Mouse (Mus musculus) cortical plate, adult 2 months (tissue): Measurements from ENCODE around the gene Arhgap4. TPM values are rescaled to one million over a fixed set of nuclear protein-coding genes. Genes with fewer than 3 reads are reported as not detected.

Experiments used
- H3K27ac ChIP-seq: fragments of 200-500 bp; 2 replicates; pipeline ENCODE4 v1.5.1; 2012; ENCODE audit warnings: low read length, control low read depth, inconsistent platforms; ENCODE audit not compliant: insufficient read depth
- H3K4me1 ChIP-seq: fragments of 200-500 bp; 2 replicates; pipeline ENCODE4 v1.6.1; 2011; ENCODE audit warnings: low read length; ENCODE audit not compliant: control insufficient read depth, insufficient read depth
- H3K4me3 ChIP-seq: fragments of 200-500 bp; 2 replicates; pipeline ENCODE4 v1.5.1; 2011; ENCODE audit warnings: mild to moderate bottlenecking, low read length, control low read depth; ENCODE audit not compliant: insufficient read depth
- CTCF ChIP-seq: fragments of 200-500 bp; IDR thresholded peaks from 2 replicates; pipeline ENCODE4 v1.5.1; 2011; ENCODE audit warnings: mild to moderate bottlenecking, control low read depth, low read length; ENCODE audit not compliant: insufficient read depth; ENCODE audit errors: extremely low read depth
- POLR2A ChIP-seq: fragments of 200-500 bp; IDR thresholded peaks from 2 replicates; pipeline ENCODE4 v1.6.1; 2011; ENCODE audit warnings: mild to moderate bottlenecking, low read length, control low read depth; ENCODE audit not compliant: insufficient read depth; ENCODE audit errors: extremely low read depth
- polyA plus RNA-seq: library from polyadenylated mRNA; depleted of rRNA; stranded (reverse); fragments of >200 nt; gene quantifications from 2 replicates; pipeline ENCODE4 v1.2.3, GENCODE M21; 2012

Arhgap4 gene
- polyA plus RNA-seq, 1 experiment = 6.5 TPM

GRCm38 (mm10) chrX:73891551-73892152 lies 30.0 kb downstream of the Arhgap4 start, which contains the start of gene Avpr2:
Gene Avpr2 (plus strand): TSS chrX:73892102.
- no peaks in the 10 kb centered on the region for H3K4me1 ChIP-seq
- TF ChIP-seq POLR2A (no peak), CTCF (no peak)
- no peak within 1 kb of the TSS for H3K4me3 ChIP-seq
- no peak within 1 kb of the TSS for H3K27ac ChIP-seq

- TF ChIP-seq CTCF (no peak), POLR2A (no peak)
- Histone ChIP-seq H3K4me1 (no peaks in the 10 kb centered on the region), H3K27ac (no peak overlapping the region), H3K4me3 (peak overlapping the region; percentile 78; the same call in 1 of the 2 replicates)
Observed at GRCm38 (mm10) chrX:73881463-73881862, 40.2 kb downstream of the Arhgap4 start.

- Histone ChIP-seq H3K4me1 (no peaks in the 10 kb centered on the region), H3K4me3 (peak overlapping the region; percentile 78), H3K27ac (no peak overlapping the region)
- no peak for TF ChIP-seq POLR2A
Observed at GRCm38 (mm10) chrX:73881036-73881427, 40.6 kb downstream of the Arhgap4 start.

GRCm38 (mm10) chrX:73880194-73881035 lies 41.3 kb downstream of the Arhgap4 start:
- Histone ChIP-seq H3K4me3 (peak overlapping the region; percentile 78), H3K4me1 (no peaks in the 10 kb centered on the region)

GRCm38 (mm10) chrX:73877014-73877413 lies 44.7 kb downstream of the Arhgap4 start:
- Histone ChIP-seq H3K27ac (no peak overlapping the region), H3K4me3 (no peak overlapping the region), H3K4me1 (peaks cover 2% of the 10 kb centered on the region; the same call in 1 of the 2 replicates)
- TF ChIP-seq CTCF = no peak
- TF ChIP-seq POLR2A = no peak

More at GRCm38 (mm10) chrX:73880194-73881035, 41.3 kb downstream of the Arhgap4 start:
- H3K27ac ChIP-seq = 0 out of 2 replicates have a peak overlapping the region, but pooled peaks have one; percentile 45
- 0 out of 2 replicates have a peak, but pooled peaks have one; percentile 23 for TF ChIP-seq POLR2A
- no peak for TF ChIP-seq CTCF

GRCm38 (mm10) chrX:73875881-73876280 lies 45.8 kb downstream of the Arhgap4 start:
- H3K4me3 ChIP-seq = no peak overlapping the region
- no peak overlapping the region for H3K27ac ChIP-seq
- peaks cover 2% of the 10 kb centered on the region; the same call in 1 of the 2 replicates for H3K4me1 ChIP-seq
- TF ChIP-seq POLR2A = no peak
- TF ChIP-seq CTCF = no peak

- peaks cover 2% of the 10 kb centered on the region; the same call in 1 of the 2 replicates for H3K4me1 ChIP-seq
- H3K27ac ChIP-seq = no peak overlapping the region
- no peak overlapping the region for H3K4me3 ChIP-seq
- TF ChIP-seq CTCF (no peak), POLR2A (no peak)
Observed at GRCm38 (mm10) chrX:73871956-73872355, 49.7 kb downstream of the Arhgap4 start.

GRCm38 (mm10) chrX:73871474-73871873 lies 50.2 kb downstream of the Arhgap4 start:
- no peak overlapping the region for H3K4me3 ChIP-seq
- TF ChIP-seq POLR2A = no peak
- no peak for TF ChIP-seq CTCF
- H3K4me1 ChIP-seq = peaks cover 2% of the 10 kb centered on the region; the same call in 1 of the 2 replicates
- H3K27ac ChIP-seq = no peak overlapping the region

GRCm38 (mm10) chrX:73869334-73869733 lies 52.3 kb downstream of the Arhgap4 start:
- peaks cover 2% of the 10 kb centered on the region for H3K4me1 ChIP-seq
- no peak overlapping the region for H3K4me3 ChIP-seq
- H3K27ac ChIP-seq = no peak overlapping the region
- no peak for TF ChIP-seq CTCF
- no peak for TF ChIP-seq POLR2A

- TF ChIP-seq POLR2A (no peak), CTCF (no peak)
- Histone ChIP-seq H3K27ac (no peak overlapping the region), H3K4me1 (peaks cover 2% of the 10 kb centered on the region), H3K4me3 (no peak overlapping the region)
Observed at GRCm38 (mm10) chrX:73867852-73868251, 53.8 kb downstream of the Arhgap4 start.
